Mouse (Mus musculus) hindbrain, embryonic 12.5 days (tissue): ENCODE data around the gene Tpgs1. TPM values are rescaled to one million over a fixed set of nuclear protein-coding genes. Genes with fewer than 3 reads are reported as not detected.

ENCODE experiments used
- polyA plus RNA-seq: library from polyadenylated mRNA; unstranded; fragments of >200 nt; fragmentation: Nextera tagmentation; extraction: Ambion mirVana; gene quantifications from 2 replicates; pipeline ENCODE4 v1.2.1, GENCODE M21; 2016

The Tpgs1 gene
- polyA plus RNA-seq, 1 experiment from 2014 or later = 69.4 TPM

Other genes with a start within 250 kb of the Tpgs1 start
- 0.05 TPM in 1 of 2 replicates, not detected in the other for gene Vmn2r83, start 200.6 kb upstream of the Tpgs1 start, polyA plus RNA-seq
- gene Plpp2, start 135.6 kb upstream of the Tpgs1 start, polyA plus RNA-seq = 13.4 and 14.6 TPM in 2 replicates
- gene Mier2, start 114.2 kb upstream of the Tpgs1 start, polyA plus RNA-seq = 57.8 and 66.1 TPM in 2 replicates
- not detected in 2 replicates for gene Theg, start 82.0 kb upstream of the Tpgs1 start, polyA plus RNA-seq
- 0.08 TPM in 1 of 2 replicates, not detected in the other for gene C2cd4c, start 55.3 kb upstream of the Tpgs1 start, polyA plus RNA-seq
- gene Shc2, start 31.5 kb upstream of the Tpgs1 start, polyA plus RNA-seq = 30.3 and 33.0 TPM in 2 replicates
- gene Odf3l2, start 23.6 kb upstream of the Tpgs1 start, polyA plus RNA-seq = not detected in 2 replicates
- gene Madcam1, start 4.8 kb upstream of the Tpgs1 start, polyA plus RNA-seq = 2.9 and 3.2 TPM in 2 replicates
- 121 and 124 TPM in 2 replicates for gene Cdc34, start 12.8 kb downstream of the Tpgs1 start, polyA plus RNA-seq
- 1.2 and 1.3 TPM in 2 replicates for gene Gzmm, start 19.7 kb downstream of the Tpgs1 start, polyA plus RNA-seq
- gene Bsg, start 35.1 kb downstream of the Tpgs1 start, polyA plus RNA-seq = 658 and 661 TPM in 2 replicates
- 0.45 and 0.48 TPM in 2 replicates for gene Hcn2, start 47.3 kb downstream of the Tpgs1 start, polyA plus RNA-seq
- gene Polrmt, start 77.2 kb downstream of the Tpgs1 start, polyA plus RNA-seq = 42.7 and 47.5 TPM in 2 replicates
- 0.42 and 0.72 TPM in 2 replicates for gene Fgf22, start 85.7 kb downstream of the Tpgs1 start, polyA plus RNA-seq
- 103 and 108 TPM in 2 replicates for gene Rnf126, start 97.6 kb downstream of the Tpgs1 start, polyA plus RNA-seq
- gene Fstl3, start 107.9 kb downstream of the Tpgs1 start, polyA plus RNA-seq = 2.3 and 2.7 TPM in 2 replicates
- 0.23 and 0.30 TPM in 2 replicates for gene Prss57, start 121.6 kb downstream of the Tpgs1 start, polyA plus RNA-seq
- 189 and 198 TPM in 2 replicates for gene Palm, start 124.2 kb downstream of the Tpgs1 start, polyA plus RNA-seq
- 1.3 and 2.1 TPM in 2 replicates for gene Misp, start 151.6 kb downstream of the Tpgs1 start, polyA plus RNA-seq
- gene Ptbp1, start 185.1 kb downstream of the Tpgs1 start, polyA plus RNA-seq = 201 and 211 TPM in 2 replicates
- 11.8 and 14.1 TPM in 2 replicates for gene Prtn3, start 205.1 kb downstream of the Tpgs1 start, polyA plus RNA-seq
- 289 and 290 TPM in 2 replicates for gene Plppr3, start 205.3 kb downstream of the Tpgs1 start, polyA plus RNA-seq
- 0.56 TPM in 1 of 2 replicates, not detected in the other for gene Elane, start 216.9 kb downstream of the Tpgs1 start, polyA plus RNA-seq
- not detected in 2 replicates for gene Cfd, start 221.5 kb downstream of the Tpgs1 start, polyA plus RNA-seq
- 63.3 and 70.0 TPM in 2 replicates for gene Med16, start 239.6 kb downstream of the Tpgs1 start, polyA plus RNA-seq
- gene Gm26602, start 241.5 kb downstream of the Tpgs1 start, polyA plus RNA-seq = 25.5 and 54.9 TPM in 2 replicates
- 1.2 and 1.6 TPM in 2 replicates for gene Kiss1r, start 247.6 kb downstream of the Tpgs1 start, polyA plus RNA-seq